Mouse (Mus musculus) adrenal gland, adult (tissue): ENCODE measurements around the gene AC161166.1.
"Not testable (repeated sequence)": the region's sequence is repeated elsewhere in the genome, so short reads cannot be mapped to it uniquely, and the experiment has no call there.

Source experiments
- DNase-seq, 2 experiments: peaks; one replicate each; pipeline ENCODE4 v3.0.0; 2022 to 2023; ENCODE audit warnings: low spot score in 1 of 2; ENCODE audit not compliant: inconsistent age in 2 of 2

The AC161166.1 gene

GRCm38 (mm10) chr7:24528861-24529260, 16.6 kb upstream of the AC161166.1 start:
- peak; percentile 67 for DNase-seq

GRCm38 (mm10) chr7:24525686-24526420, 13.6 kb upstream of the AC161166.1 start:
- no peak for DNase-seq

GRCm38 (mm10) chr7:24524978-24525377, 12.7 kb upstream of the AC161166.1 start:
- DNase-seq: no peak

GRCm38 (mm10) chr7:24523723-24524122, 11.5 kb upstream of the AC161166.1 start:
- DNase-seq: no peak

- DNase-seq: no peak
These were observed 10.6 kb upstream of the AC161166.1 start for GRCm38 (mm10) chr7:24522805-24523204.

- DNase-seq: not testable (repeated sequence)
These were observed 7.8 kb upstream of the AC161166.1 start for GRCm38 (mm10) chr7:24520054-24520453.

- no peak for DNase-seq
These were observed 6.9 kb upstream of the AC161166.1 start for GRCm38 (mm10) chr7:24519130-24519529.

GRCm38 (mm10) chr7:24517654-24518053, 5.4 kb upstream of the AC161166.1 start:
- no peak for DNase-seq

- DNase-seq: no peak
These were observed 4.8 kb upstream of the AC161166.1 start for GRCm38 (mm10) chr7:24517077-24517476.

GRCm38 (mm10) chr7:24516319-24516718, 4.1 kb upstream of the AC161166.1 start:
- DNase-seq: peak in 1 of 2 experiments; percentile 64

- no peak for DNase-seq
These were observed 4.5 kb downstream of the AC161166.1 start for GRCm38 (mm10) chr7:24507726-24508114.

- DNase-seq: peak; percentile 86 to 96
These were observed 5.2 kb downstream of the AC161166.1 start, which contains the start of gene Zfp428 for GRCm38 (mm10) chr7:24506838-24507725. Gene Zfp428, plus strand, starts transcription at chr7:24507006.

- DNase-seq: peak; percentile 36 to 84
These were observed 5.8 kb downstream of the AC161166.1 start for GRCm38 (mm10) chr7:24506476-24506837.

GRCm38 (mm10) chr7:24506065-24506459, 6.2 kb downstream of the AC161166.1 start:
- no peak for DNase-seq

- DNase-seq: no peak
These were observed 6.7 kb downstream of the AC161166.1 start for GRCm38 (mm10) chr7:24505447-24506064.

- no peak for DNase-seq
These were observed 7.4 kb downstream of the AC161166.1 start for GRCm38 (mm10) chr7:24504868-24505267.

GRCm38 (mm10) chr7:24504004-24504403, 8.3 kb downstream of the AC161166.1 start:
- DNase-seq: no peak

GRCm38 (mm10) chr7:24501492-24501891, 10.8 kb downstream of the AC161166.1 start:
- peak in 1 of 2 experiments; percentile 31 for DNase-seq

GRCm38 (mm10) chr7:24500929-24501328, 11.3 kb downstream of the AC161166.1 start:
- peak in 1 of 2 experiments; percentile 59 for DNase-seq

- peak in 1 of 2 experiments; percentile 27 for DNase-seq
These were observed 12.2 kb downstream of the AC161166.1 start for GRCm38 (mm10) chr7:24499856-24500577.

GRCm38 (mm10) chr7:24488303-24488702, 24.0 kb downstream of the AC161166.1 start:
- no peak for DNase-seq
